Comparison of ENCODE assay signal across 16 mouse cellular contexts in the genomic region with DNA sequence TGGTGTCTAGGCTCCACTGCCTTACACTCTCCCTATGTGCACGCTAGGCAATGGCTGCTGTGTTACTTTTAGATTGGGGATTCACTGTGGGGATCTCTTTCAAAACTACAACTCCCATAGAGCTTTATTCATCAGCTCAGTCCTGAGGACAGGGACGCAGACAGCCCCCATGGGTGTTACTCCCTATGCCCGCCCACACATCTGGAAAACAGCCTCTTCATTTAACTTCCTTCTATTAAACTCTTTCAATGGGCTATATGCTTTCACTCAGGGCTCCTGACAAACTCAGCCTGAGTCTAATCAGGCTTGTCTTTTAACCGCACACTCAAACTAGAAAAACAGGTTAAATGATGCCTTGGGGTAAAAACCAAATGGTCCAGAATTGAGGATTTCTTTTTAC.
"Had no signal": no experiment of that assay in that cellular context is flagged by ENCODE, and none has a peak within 500 bp of the region (broad histone marks: within the 10 kb centered on the region; RNA-seq: fewer than 3 reads in every experiment).

No protein-coding gene starts in this region.

- H3K36me3 ChIP-seq: liver, embryonic 13.5 days; lung, embryonic 15.5 days; midbrain, embryonic 15.5 days; neural tube, embryonic 12.5 days had no signal

- H3K4me1 ChIP-seq: midbrain, embryonic 15.5 days; neural tube, embryonic 12.5 days had no signal

- H3K4me3 ChIP-seq: liver, embryonic 13.5 days; lung, embryonic 15.5 days; megakaryocyte, embryonic 14.5 days; midbrain, embryonic 15.5 days; neural tube, embryonic 12.5 days had no signal

- H3K9ac ChIP-seq: liver, embryonic 13.5 days; liver, postnatal 0 days; lung, embryonic 15.5 days; midbrain, embryonic 15.5 days; neural tube, embryonic 12.5 days had no signal

- ATAC-seq: liver, postnatal 0 days; midbrain, embryonic 15.5 days had no signal

- H3K27me3 ChIP-seq: liver, embryonic 13.5 days; lung, embryonic 15.5 days; megakaryocyte, embryonic 14.5 days; midbrain, embryonic 15.5 days; neural tube, embryonic 12.5 days had no signal

- H3K27ac ChIP-seq: liver, embryonic 13.5 days; lung, embryonic 15.5 days; macrophage; midbrain, embryonic 15.5 days; neural tube, embryonic 12.5 days; stomach, postnatal 0 days had no signal

- H3K9me3 ChIP-seq: liver, embryonic 13.5 days; lung, embryonic 15.5 days; megakaryocyte, embryonic 14.5 days; midbrain, embryonic 15.5 days; neural tube, embryonic 12.5 days had no signal

- H3K4me2 ChIP-seq: liver, embryonic 13.5 days; lung, embryonic 15.5 days; midbrain, embryonic 11.5 days; midbrain, embryonic 15.5 days; neural tube, embryonic 12.5 days had no signal

- DNase-seq: kidney, postnatal 14 days; layer of hippocampus, adult 9-11 months; layer of hippocampus, postnatal 36 days; left cerebral cortex, postnatal 4 days; liver; liver, embryonic 13.5 days; liver, postnatal 0 days; lung, postnatal 14 days; thymus, postnatal 25 days had no signal
